Mouse (Mus musculus): Measurements from ENCODE around the gene Gm11034. TPM values are rescaled to one million over a fixed set of nuclear protein-coding genes. Genes with fewer than 3 reads are reported as not detected.

The Gm11034 gene
- polyA plus RNA-seq, 1 experiment from 2014 or later = not detected

GRCm38 (mm10) chr8:72218781-72219540 lies 5.5 kb upstream of the Gm11034 start:
- Histone ChIP-seq H3K9me3 (replicated peaks; ENCODE audit: control insufficient read depth, low read length) (no peaks in the 10 kb centered on the region), H3K4me1 (ENCODE audit: control insufficient read depth, insufficient read depth, low read length) (peaks cover 9% of the 10 kb centered on the region; the same call in 1 of the 2 replicates), H3K27ac (ENCODE audit: low read depth, low read length) (no peak overlapping the region), H3K9ac (ENCODE audit: low read length) (no peak overlapping the region), H3K4me3 (ENCODE audit: low read depth, low read length) (peak overlapping the region; percentile 67), H3K36me3 (ENCODE audit: control insufficient read depth, insufficient read depth, low read length) (peaks cover 26% of the 10 kb centered on the region), H3K27me3 (replicated peaks; ENCODE audit: control insufficient read depth, insufficient read depth, low read length) (no peaks in the 10 kb centered on the region), H3K4me2 (ENCODE audit: low read length) (peak overlapping the region; percentile 91)
- no peak for DNase-seq (ENCODE audit: low spot score)
- 75% methylated on average over 9 of the region's 10 CpGs for WGBS
- ATAC-seq = peak; percentile 45

GRCm38 (mm10) chr8:72215871-72216270 lies 2.4 kb upstream of the Gm11034 start:
- ATAC-seq (no peak), DNase-seq (ENCODE audit: low spot score) (no peak)
- Histone ChIP-seq H3K4me1 (ENCODE audit: control insufficient read depth, insufficient read depth, low read length) (peaks cover 7% of the 10 kb centered on the region; the same call in 1 of the 2 replicates), H3K9me3 (replicated peaks; ENCODE audit: control insufficient read depth, low read length) (no peaks in the 10 kb centered on the region), H3K27ac (ENCODE audit: low read depth, low read length) (no peak overlapping the region), H3K4me2 (ENCODE audit: low read length) (no peak overlapping the region), H3K4me3 (ENCODE audit: low read depth, low read length) (no peak overlapping the region), H3K36me3 (ENCODE audit: control insufficient read depth, insufficient read depth, low read length) (no peaks in the 10 kb centered on the region), H3K27me3 (replicated peaks; ENCODE audit: control insufficient read depth, insufficient read depth, low read length) (no peaks in the 10 kb centered on the region), H3K9ac (ENCODE audit: low read length) (no peak overlapping the region)
- 56% methylated on average over 1 of the region's 1 CpGs for WGBS

GRCm38 (mm10) chr8:72215060-72215459 lies 1.6 kb upstream of the Gm11034 start:
- no peak for ATAC-seq
- WGBS = 55% methylated on average over 2 of the region's 2 CpGs

GRCm38 (mm10) chr8:72212751-72213150 lies 685 bp downstream of the Gm11034 start, which contains the start of gene Cib3:
Cib3 (minus strand) TSS chr8:72212837.
- Histone ChIP-seq H3K9me3 (replicated peaks; ENCODE audit: control insufficient read depth, low read length) (no peaks in the 10 kb centered on the region), H3K27me3 (replicated peaks; ENCODE audit: control insufficient read depth, insufficient read depth, low read length) (no peaks in the 10 kb centered on the region), H3K27ac (ENCODE audit: low read depth, low read length) (no peak within 1 kb of the TSS), H3K9ac (ENCODE audit: low read length) (no peak within 1 kb of the TSS), H3K36me3 (ENCODE audit: control insufficient read depth, insufficient read depth, low read length) (no peaks in the 10 kb centered on the region), H3K4me1 (ENCODE audit: control insufficient read depth, insufficient read depth, low read length) (no peaks in the 10 kb centered on the region), H3K4me2 (ENCODE audit: low read length) (no peak within 1 kb of the TSS), H3K4me3 (ENCODE audit: low read depth, low read length) (no peak within 1 kb of the TSS)
- DNase-seq (ENCODE audit: low spot score) (no peak), ATAC-seq (no peak)
- 62% methylated on average over 4 of the region's 4 CpGs for WGBS

More at GRCm38 (mm10) chr8:72215060-72215459, 1.6 kb upstream of the Gm11034 start:
- Histone ChIP-seq H3K9ac (ENCODE audit: low read length) (no peak overlapping the region), H3K4me3 (ENCODE audit: low read depth, low read length) (no peak overlapping the region), H3K36me3 (ENCODE audit: control insufficient read depth, insufficient read depth, low read length) (no peaks in the 10 kb centered on the region), H3K27me3 (replicated peaks; ENCODE audit: control insufficient read depth, insufficient read depth, low read length) (no peaks in the 10 kb centered on the region), H3K4me1 (ENCODE audit: control insufficient read depth, insufficient read depth, low read length) (no peaks in the 10 kb centered on the region), H3K4me2 (ENCODE audit: low read length) (no peak overlapping the region), H3K27ac (ENCODE audit: low read depth, low read length) (no peak overlapping the region), H3K9me3 (replicated peaks; ENCODE audit: control insufficient read depth, low read length) (no peaks in the 10 kb centered on the region)
- DNase-seq (ENCODE audit: low spot score) = no peak

GRCm38 (mm10) chr8:72211846-72212245 lies 1.6 kb downstream of the Gm11034 start:
- no peak overlapping the region for H3K4me3 ChIP-seq (ENCODE audit: low read depth, low read length)
- ATAC-seq (no peak), DNase-seq (ENCODE audit: low spot score) (no peak)
- no peaks in the 10 kb centered on the region for H3K4me1 ChIP-seq (ENCODE audit: control insufficient read depth, insufficient read depth, low read length)
- H3K27ac ChIP-seq (ENCODE audit: low read depth, low read length) = no peak overlapping the region
- no peak overlapping the region for H3K9ac ChIP-seq (ENCODE audit: low read length)
- WGBS = 79% methylated on average over 1 of the region's 1 CpGs
- no peaks in the 10 kb centered on the region for H3K27me3 ChIP-seq (replicated peaks; ENCODE audit: control insufficient read depth, insufficient read depth, low read length)
- no peak overlapping the region for H3K4me2 ChIP-seq (ENCODE audit: low read length)
- no peaks in the 10 kb centered on the region for H3K9me3 ChIP-seq (replicated peaks; ENCODE audit: control insufficient read depth, low read length)
- H3K36me3 ChIP-seq (ENCODE audit: control insufficient read depth, insufficient read depth, low read length) = no peaks in the 10 kb centered on the region

- Histone ChIP-seq H3K4me2 (ENCODE audit: low read length) (no peak overlapping the region), H3K27me3 (replicated peaks; ENCODE audit: control insufficient read depth, insufficient read depth, low read length) (no peaks in the 10 kb centered on the region), H3K36me3 (ENCODE audit: control insufficient read depth, insufficient read depth, low read length) (no peaks in the 10 kb centered on the region), H3K9ac (ENCODE audit: low read length) (no peak overlapping the region), H3K4me1 (ENCODE audit: control insufficient read depth, insufficient read depth, low read length) (no peaks in the 10 kb centered on the region), H3K9me3 (replicated peaks; ENCODE audit: control insufficient read depth, low read length) (no peaks in the 10 kb centered on the region), H3K4me3 (ENCODE audit: low read depth, low read length) (no peak overlapping the region), H3K27ac (ENCODE audit: low read depth, low read length) (no peak overlapping the region)
- ATAC-seq (no peak), DNase-seq (ENCODE audit: low spot score) (no peak)
- WGBS = 58% methylated on average over 2 of the region's 2 CpGs
These were observed 2.7 kb downstream of the Gm11034 start for GRCm38 (mm10) chr8:72210710-72211109.

GRCm38 (mm10) chr8:72210222-72210621 lies 3.2 kb downstream of the Gm11034 start:
- DNase-seq (ENCODE audit: low spot score) (no peak), ATAC-seq (no peak)
- Histone ChIP-seq H3K9me3 (replicated peaks; ENCODE audit: control insufficient read depth, low read length) (no peaks in the 10 kb centered on the region), H3K4me2 (ENCODE audit: low read length) (no peak overlapping the region), H3K9ac (ENCODE audit: low read length) (no peak overlapping the region), H3K36me3 (ENCODE audit: control insufficient read depth, insufficient read depth, low read length) (no peaks in the 10 kb centered on the region), H3K4me3 (ENCODE audit: low read depth, low read length) (no peak overlapping the region), H3K27ac (ENCODE audit: low read depth, low read length) (no peak overlapping the region), H3K27me3 (replicated peaks; ENCODE audit: control insufficient read depth, insufficient read depth, low read length) (no peaks in the 10 kb centered on the region), H3K4me1 (ENCODE audit: control insufficient read depth, insufficient read depth, low read length) (no peaks in the 10 kb centered on the region)
- WGBS = 84% methylated on average over 4 of the region's 4 CpGs

- Histone ChIP-seq H3K27ac (ENCODE audit: low read depth, low read length) (no peak overlapping the region), H3K4me1 (ENCODE audit: control insufficient read depth, insufficient read depth, low read length) (no peaks in the 10 kb centered on the region), H3K9ac (ENCODE audit: low read length) (no peak overlapping the region), H3K36me3 (ENCODE audit: control insufficient read depth, insufficient read depth, low read length) (no peaks in the 10 kb centered on the region), H3K27me3 (replicated peaks; ENCODE audit: control insufficient read depth, insufficient read depth, low read length) (no peaks in the 10 kb centered on the region), H3K4me2 (ENCODE audit: low read length) (no peak overlapping the region), H3K4me3 (ENCODE audit: low read depth, low read length) (no peak overlapping the region), H3K9me3 (replicated peaks; ENCODE audit: control insufficient read depth, low read length) (peaks cover 4% of the 10 kb centered on the region; the same call in 1 of the 2 replicates)
- ATAC-seq (no peak), DNase-seq (ENCODE audit: low spot score) (no peak)
- 86% methylated on average over 1 of the region's 1 CpGs for WGBS
These were observed 4.9 kb downstream of the Gm11034 start for GRCm38 (mm10) chr8:72208582-72208981.

- H3K9me3 ChIP-seq (replicated peaks; ENCODE audit: control insufficient read depth, low read length) = peaks cover 7% of the 10 kb centered on the region; the same call in 1 of the 2 replicates
- no peak overlapping the region for H3K4me2 ChIP-seq (ENCODE audit: low read length)
- no peak for ATAC-seq
- DNase-seq (ENCODE audit: low spot score) = no peak
- H3K27me3 ChIP-seq (replicated peaks; ENCODE audit: control insufficient read depth, insufficient read depth, low read length) = no peaks in the 10 kb centered on the region
- H3K27ac ChIP-seq (ENCODE audit: low read depth, low read length) = no peak overlapping the region
- H3K9ac ChIP-seq (ENCODE audit: low read length) = no peak overlapping the region
- no peaks in the 10 kb centered on the region for H3K4me1 ChIP-seq (ENCODE audit: control insufficient read depth, insufficient read depth, low read length)
- WGBS = 69% methylated on average over 8 of the region's 8 CpGs
- H3K36me3 ChIP-seq (ENCODE audit: control insufficient read depth, insufficient read depth, low read length) = no peaks in the 10 kb centered on the region
- no peak overlapping the region for H3K4me3 ChIP-seq (ENCODE audit: low read depth, low read length)
These were observed 15.4 kb downstream of the Gm11034 start for GRCm38 (mm10) chr8:72197997-72198396.

Measured in forebrain, embryonic 14.5 days (tissue).